Mouse (Mus musculus): ENCODE data around the gene Dkc1. TPM values are rescaled to one million over a fixed set of nuclear protein-coding genes. Genes with fewer than 3 reads are reported as not detected.

Dkc1 gene
- polyA plus RNA-seq (2015; fragmentation: Nextera tagmentation; extraction: Ambion mirVana): 149 and 158 TPM in 2 replicates

GRCm38 (mm10) chrX:75095369-75096162 is at the start of gene Dkc1:
Gene Dkc1, plus strand, starts transcription at chrX:75095854.
- Histone ChIP-seq H3K4me2 (peak within 1 kb of the TSS; percentile 60), H3K4me3 (peak within 1 kb of the TSS; percentile 57), H3K36me3 (peaks cover 5% of the 10 kb centered on the region), H3K9me3 (no peaks in the 10 kb centered on the region), H3K27me3 (no peaks in the 10 kb centered on the region), H3K4me1 (no peaks in the 10 kb centered on the region), H3K9ac (peak within 1 kb of the TSS; percentile 73), H3K27ac (peak within 1 kb of the TSS; percentile 73; the same call in 1 of the 2 replicates)
- WGBS: 23% methylated on average over 29 of the region's 29 CpGs
- peak; percentile 99 for ATAC-seq (ENCODE audit: insufficient number of reproducible peaks, insufficient read depth, low FRiP score, low TSS enrichment, low read depth)

- no peak overlapping the region for H3K9ac ChIP-seq
- H3K27me3 ChIP-seq: no peaks in the 10 kb centered on the region
- no peaks in the 10 kb centered on the region for H3K36me3 ChIP-seq
- no peak overlapping the region for H3K27ac ChIP-seq
- no peak overlapping the region for H3K4me2 ChIP-seq
- H3K4me3 ChIP-seq: no peak overlapping the region
- H3K4me1 ChIP-seq: no peaks in the 10 kb centered on the region
- H3K9me3 ChIP-seq: no peaks in the 10 kb centered on the region
- ATAC-seq (ENCODE audit: insufficient number of reproducible peaks, insufficient read depth, low FRiP score, low TSS enrichment, low read depth): no peak
- 77% methylated on average over 1 of the region's 1 CpGs for WGBS
These were observed 49.7 kb upstream of the Dkc1 start for GRCm38 (mm10) chrX:75045931-75046330.

- H3K9me3 ChIP-seq: no peaks in the 10 kb centered on the region
- no peak overlapping the region for H3K9ac ChIP-seq
- H3K4me3 ChIP-seq: no peak overlapping the region
- 45% methylated on average over 3 of the region's 3 CpGs for WGBS
- H3K4me2 ChIP-seq: no peak overlapping the region
- no peaks in the 10 kb centered on the region for H3K4me1 ChIP-seq
- no peaks in the 10 kb centered on the region for H3K36me3 ChIP-seq
- no peak for ATAC-seq (ENCODE audit: insufficient number of reproducible peaks, insufficient read depth, low FRiP score, low TSS enrichment, low read depth)
- no peak overlapping the region for H3K27ac ChIP-seq
- no peaks in the 10 kb centered on the region for H3K27me3 ChIP-seq
These were observed 48.6 kb upstream of the Dkc1 start for GRCm38 (mm10) chrX:75046921-75047635.

GRCm38 (mm10) chrX:75056120-75056775 is 39.4 kb upstream of the Dkc1 start:
- H3K36me3 ChIP-seq: no peaks in the 10 kb centered on the region
- no peak overlapping the region for H3K4me3 ChIP-seq
- no peak overlapping the region for H3K4me2 ChIP-seq
- WGBS: 84% methylated on average over 2 of the region's 2 CpGs
- H3K27ac ChIP-seq: no peak overlapping the region
- no peak for ATAC-seq (ENCODE audit: insufficient number of reproducible peaks, insufficient read depth, low FRiP score, low TSS enrichment, low read depth)
- H3K9ac ChIP-seq: no peak overlapping the region
- H3K4me1 ChIP-seq: no peaks in the 10 kb centered on the region
- no peaks in the 10 kb centered on the region for H3K9me3 ChIP-seq
- H3K27me3 ChIP-seq: no peaks in the 10 kb centered on the region

GRCm38 (mm10) chrX:75082351-75082750 is 13.3 kb upstream of the Dkc1 start:
- no peaks in the 10 kb centered on the region for H3K36me3 ChIP-seq
- no peak overlapping the region for H3K9ac ChIP-seq
- H3K4me3 ChIP-seq: no peak overlapping the region
- H3K27ac ChIP-seq: no peak overlapping the region
- H3K4me1 ChIP-seq: no peaks in the 10 kb centered on the region
- no peaks in the 10 kb centered on the region for H3K27me3 ChIP-seq
- WGBS: 52% methylated on average over 2 of the region's 2 CpGs
- no peak overlapping the region for H3K4me2 ChIP-seq
- no peaks in the 10 kb centered on the region for H3K9me3 ChIP-seq
- ATAC-seq (ENCODE audit: insufficient number of reproducible peaks, insufficient read depth, low FRiP score, low TSS enrichment, low read depth): no peak

GRCm38 (mm10) chrX:75083982-75084773 is 11.5 kb upstream of the Dkc1 start:
- Histone ChIP-seq H3K27ac (no peak overlapping the region), H3K4me3 (peak overlapping the region; percentile 48), H3K4me2 (peak overlapping the region; percentile 62), H3K27me3 (no peaks in the 10 kb centered on the region), H3K9me3 (no peaks in the 10 kb centered on the region), H3K36me3 (no peaks in the 10 kb centered on the region), H3K9ac (peak overlapping the region; percentile 62), H3K4me1 (no peaks in the 10 kb centered on the region)
- 29% methylated on average over 26 of the region's 26 CpGs for WGBS
- ATAC-seq (ENCODE audit: insufficient number of reproducible peaks, insufficient read depth, low FRiP score, low TSS enrichment, low read depth): no peak

GRCm38 (mm10) chrX:75084774-75085508 is 10.7 kb upstream of the Dkc1 start, which contains the start of gene Gab3:
Gene Gab3, minus strand, starts transcription at chrX:75085458.
- peak within 1 kb of the TSS; percentile 62 for H3K9ac ChIP-seq

GRCm38 (mm10) chrX:75085654-75086053 is 10.0 kb upstream of the Dkc1 start:
- H3K4me3 ChIP-seq: no peak overlapping the region
- H3K4me1 ChIP-seq: no peaks in the 10 kb centered on the region
- H3K27me3 ChIP-seq: no peaks in the 10 kb centered on the region
- no peak overlapping the region for H3K4me2 ChIP-seq
- no peaks in the 10 kb centered on the region for H3K9me3 ChIP-seq
- no peaks in the 10 kb centered on the region for H3K36me3 ChIP-seq
- H3K9ac ChIP-seq: no peak overlapping the region
- 41% methylated on average over 1 of the region's 1 CpGs for WGBS
- no peak for ATAC-seq (ENCODE audit: insufficient number of reproducible peaks, insufficient read depth, low FRiP score, low TSS enrichment, low read depth)
- no peak overlapping the region for H3K27ac ChIP-seq

More at GRCm38 (mm10) chrX:75084774-75085508, 10.7 kb upstream of the Dkc1 start, which contains the start of gene Gab3:
- Histone ChIP-seq H3K27me3 (no peaks in the 10 kb centered on the region), H3K4me1 (no peaks in the 10 kb centered on the region), H3K4me3 (peak within 1 kb of the TSS; percentile 48), H3K27ac (no peak within 1 kb of the TSS), H3K36me3 (no peaks in the 10 kb centered on the region), H3K4me2 (peak within 1 kb of the TSS; percentile 62), H3K9me3 (no peaks in the 10 kb centered on the region)
- 23% methylated on average over 10 of the region's 17 CpGs for WGBS
- no peak for ATAC-seq (ENCODE audit: insufficient number of reproducible peaks, insufficient read depth, low FRiP score, low TSS enrichment, low read depth)

- Histone ChIP-seq H3K27ac (peak overlapping the region; percentile 73; the same call in 1 of the 2 replicates), H3K9me3 (no peaks in the 10 kb centered on the region), H3K27me3 (no peaks in the 10 kb centered on the region), H3K36me3 (peaks cover 12% of the 10 kb centered on the region), H3K4me2 (peak overlapping the region; percentile 60), H3K4me1 (no peaks in the 10 kb centered on the region), H3K4me3 (peak overlapping the region; percentile 57), H3K9ac (peak overlapping the region; percentile 73)
- ATAC-seq (ENCODE audit: insufficient number of reproducible peaks, insufficient read depth, low FRiP score, low TSS enrichment, low read depth): peak; percentile 1; the same call in 1 of the 2 replicates
- WGBS: 20% methylated on average over 23 of the region's 23 CpGs
These were observed 613 bp downstream of the Dkc1 start for GRCm38 (mm10) chrX:75096163-75096770.

- Histone ChIP-seq H3K4me2 (no peak overlapping the region), H3K36me3 (peaks cover 22% of the 10 kb centered on the region), H3K4me3 (no peak overlapping the region), H3K9me3 (no peaks in the 10 kb centered on the region), H3K4me1 (no peaks in the 10 kb centered on the region), H3K27me3 (no peaks in the 10 kb centered on the region), H3K9ac (no peak overlapping the region), H3K27ac (no peak overlapping the region)
- 89% methylated on average over 8 of the region's 8 CpGs for WGBS
- ATAC-seq (ENCODE audit: insufficient number of reproducible peaks, insufficient read depth, low FRiP score, low TSS enrichment, low read depth): no peak
These were observed 3.1 kb downstream of the Dkc1 start for GRCm38 (mm10) chrX:75098799-75099198.
